Comparison of ENCODE assay signal across 16 mouse cellular contexts in genomic region chr13:72121554-72122229, GRCm38 (mm10).
A peak's percentile ranks its signal among the peaks of the same experiment; 100 is the strongest.
DNase-seq lines count a peak whose midpoint lies in the region; ATAC-seq lines count a peak whose summit lies in the region.
"Had no signal": no experiment of that assay in that cellular context is flagged by ENCODE, and none has a peak within 500 bp of the region (broad histone marks: within the 10 kb centered on the region; RNA-seq: fewer than 3 reads in every experiment).

No protein-coding gene starts in this region.

- H3K4me2 ChIP-seq in hindbrain, embryonic 13.5 days = no peak overlapping the region
- H3K4me2 ChIP-seq in forebrain, embryonic 14.5 days (ENCODE audit: low read length) = peak overlapping the region; percentile 20; the same call in 1 of the 2 replicates
- H3K4me2 ChIP-seq in midbrain, embryonic 11.5 days = peak overlapping the region; percentile 32
- H3K4me2 ChIP-seq: kidney, embryonic 15.5 days; limb, embryonic 15.5 days had no signal

- 71% methylated on average over 18 of the region's 18 CpGs for WGBS in hindbrain, embryonic 10.5 days
- 70% methylated on average over 18 of the region's 18 CpGs for WGBS in hindbrain, embryonic 13.5 days
- 39% methylated on average over 18 of the region's 18 CpGs for WGBS in forebrain, embryonic 14.5 days
- 32% methylated on average over 18 of the region's 18 CpGs for WGBS in midbrain, embryonic 11.5 days

- H3K4me3 ChIP-seq in hindbrain, embryonic 10.5 days = no peak overlapping the region
- no peak overlapping the region for H3K4me3 ChIP-seq in hindbrain, embryonic 13.5 days
- no peak overlapping the region for H3K4me3 ChIP-seq in forebrain, embryonic 14.5 days (ENCODE audit: low read depth, low read length)
- H3K4me3 ChIP-seq in midbrain, embryonic 11.5 days (ENCODE audit: low read depth, low read length) = no peak overlapping the region
- H3K4me3 ChIP-seq: kidney, embryonic 15.5 days; limb, embryonic 15.5 days; myocyte had no signal

- no peak overlapping the region for H3K9ac ChIP-seq in hindbrain, embryonic 13.5 days
- H3K9ac ChIP-seq in forebrain, embryonic 14.5 days (ENCODE audit: low read length) = no peak overlapping the region
- H3K9ac ChIP-seq in midbrain, embryonic 11.5 days (ENCODE audit: low read length) = peak overlapping the region; percentile 40
- H3K9ac ChIP-seq: kidney, embryonic 15.5 days; limb, embryonic 15.5 days had no signal

- DNase-seq in hindbrain, embryonic 10.5 days (ENCODE audit: low spot score) = no peak
- peak; percentile 2 for DNase-seq in R1 (ENCODE audit: low read depth, low spot score)
- DNase-seq in forebrain, embryonic 14.5 days (ENCODE audit: low spot score) = peak; percentile 31
- no peak for DNase-seq in midbrain, embryonic 11.5 days (ENCODE audit: low spot score, missing footprints)
- DNase-seq in right cerebral cortex, postnatal 10 days (ENCODE audit: low spot score in 2 of 2) = no peak
- DNase-seq in right cerebral cortex, postnatal 25 days = no peak
- DNase-seq in embryo, embryonic 11 days = no peak
- DNase-seq: adrenal gland, adult 2 months; cerebellum, adult 8-10 months; heart, adult 18-20 months; spleen, adult 18-20 months had no signal

- H3K4me1 ChIP-seq in hindbrain, embryonic 10.5 days (replicated peaks) = peaks cover 28% of the 10 kb centered on the region
- H3K4me1 ChIP-seq in hindbrain, embryonic 13.5 days (replicated peaks) = peaks cover 26% of the 10 kb centered on the region
- peaks cover 13% of the 10 kb centered on the region for H3K4me1 ChIP-seq in forebrain, embryonic 14.5 days (ENCODE audit: control insufficient read depth, insufficient read depth, low read length)
- H3K4me1 ChIP-seq in midbrain, embryonic 11.5 days (ENCODE audit: control insufficient read depth, insufficient read depth, low read length) = peaks cover 28% of the 10 kb centered on the region

- H3K36me3 ChIP-seq in hindbrain, embryonic 10.5 days = no peaks in the 10 kb centered on the region
- H3K36me3 ChIP-seq in hindbrain, embryonic 13.5 days = no peaks in the 10 kb centered on the region
- no peaks in the 10 kb centered on the region for H3K36me3 ChIP-seq in forebrain, embryonic 14.5 days (ENCODE audit: control insufficient read depth, insufficient read depth, low read length)
- no peaks in the 10 kb centered on the region for H3K36me3 ChIP-seq in midbrain, embryonic 11.5 days (ENCODE audit: control insufficient read depth, insufficient read depth, low read length)
- H3K36me3 ChIP-seq: kidney, embryonic 15.5 days; limb, embryonic 15.5 days had no signal

- peak overlapping the region; percentile 70 for H3K27ac ChIP-seq in hindbrain, embryonic 10.5 days
- H3K27ac ChIP-seq in hindbrain, embryonic 13.5 days = no peak overlapping the region
- H3K27ac ChIP-seq in forebrain, embryonic 14.5 days (ENCODE audit: low read depth, low read length) = no peak overlapping the region
- peak overlapping the region; percentile 57 for H3K27ac ChIP-seq in midbrain, embryonic 11.5 days (ENCODE audit: low read depth, low read length)
- H3K27ac ChIP-seq: kidney, embryonic 15.5 days; limb, embryonic 15.5 days had no signal

- no peaks in the 10 kb centered on the region for H3K9me3 ChIP-seq in hindbrain, embryonic 10.5 days
- no peaks in the 10 kb centered on the region for H3K9me3 ChIP-seq in hindbrain, embryonic 13.5 days
- no peaks in the 10 kb centered on the region for H3K9me3 ChIP-seq in forebrain, embryonic 14.5 days (replicated peaks; ENCODE audit: control insufficient read depth, low read length)
- H3K9me3 ChIP-seq in midbrain, embryonic 11.5 days (ENCODE audit: control insufficient read depth, low read length) = no peaks in the 10 kb centered on the region
- H3K9me3 ChIP-seq: kidney, embryonic 15.5 days; limb, embryonic 15.5 days had no signal

- H3K27me3 ChIP-seq in hindbrain, embryonic 10.5 days (ENCODE audit: insufficient read depth, poor library complexity, severe bottlenecking) = peaks cover 31% of the 10 kb centered on the region
- H3K27me3 ChIP-seq in hindbrain, embryonic 13.5 days = 0 out of 2 replicates have a peak, but pooled peaks cover 8% of the 10 kb centered on the region
- peaks cover 12% of the 10 kb centered on the region; the same call in 1 of the 2 replicates for H3K27me3 ChIP-seq in forebrain, embryonic 14.5 days (replicated peaks; ENCODE audit: control insufficient read depth, insufficient read depth, low read length)
- H3K27me3 ChIP-seq in midbrain, embryonic 11.5 days (ENCODE audit: control insufficient read depth, insufficient read depth, low read length) = peaks cover 14% of the 10 kb centered on the region

- ATAC-seq in hindbrain, embryonic 13.5 days (ENCODE audit: low FRiP score) = no peak
- ATAC-seq in forebrain, embryonic 14.5 days = peak; percentile 42; the same call in 1 of the 2 replicates
- ATAC-seq in midbrain, embryonic 11.5 days (ENCODE audit: low FRiP score) = peak; percentile 43
- ATAC-seq: inflammation-experienced regulatory T-cells, adult 6 months had no signal

Comparison
In these comparisons a context has a peak if more than half of its experiments do, and no peak if none do; other contexts are left out.
1. H3K27ac ChIP-seq: peak in hindbrain, embryonic 10.5 days (single experiment) and midbrain, embryonic 11.5 days (single experiment); none in hindbrain, embryonic 13.5 days (single experiment) and forebrain, embryonic 14.5 days (single experiment).
2. DNase-seq: peak in R1 (single experiment) and forebrain, embryonic 14.5 days (single experiment); none in hindbrain, embryonic 10.5 days (single experiment), midbrain, embryonic 11.5 days (single experiment), right cerebral cortex, postnatal 10 days (0 of 2), right cerebral cortex, postnatal 25 days (single experiment) and embryo, embryonic 11 days (single experiment).